Mouse (Mus musculus) kidney, embryonic 16.5 days (tissue): Measurements from ENCODE around the gene Tbxa2r. TPM values are rescaled to one million over a fixed set of nuclear protein-coding genes. Genes with fewer than 3 reads are reported as not detected.
A peak's percentile ranks its signal among the peaks of the same experiment; 100 is the strongest.

Experiments
- ATAC-seq: fragments of 200-750 bp; cut with Nextera tagmentation; 2 replicates; pipeline ENCODE4 v1.8.0; 2017; ENCODE audit warnings: moderate TSS enrichment; ENCODE audit not compliant: low FRiP score, low TSS enrichment
- H3K27ac ChIP-seq: fragments of 300-500 bp; sonication (generic); 2 replicates; pipeline ENCODE4 v1.5.1; 2014; ENCODE audit warnings: low read length
- H3K27me3 ChIP-seq: fragments of 300-500 bp; sonication (generic); 2 replicates; pipeline ENCODE4 v1.6.1; 2014; ENCODE audit warnings: low read length, control low read depth, mixed read lengths; ENCODE audit not compliant: insufficient read depth
- H3K36me3 ChIP-seq: fragments of 300-500 bp; sonication (generic); 2 replicates; pipeline ENCODE4 v1.6.1; 2014; ENCODE audit warnings: low read length, control low read depth, mixed read lengths; ENCODE audit not compliant: insufficient read depth
- H3K4me1 ChIP-seq: fragments of 300-500 bp; sonication (generic); 2 replicates; pipeline ENCODE4 v1.6.1; 2014; ENCODE audit warnings: low read length, control low read depth, mixed read lengths; ENCODE audit not compliant: insufficient read depth
- H3K4me2 ChIP-seq: fragments of 300-500 bp; sonication (generic); replicated peaks from 2 replicates; pipeline ENCODE4 v1.6.1; 2014; ENCODE audit warnings: low read depth, low read length
- H3K4me3 ChIP-seq: fragments of 300-500 bp; sonication (generic); 2 replicates; pipeline ENCODE4 v1.5.1; 2014; ENCODE audit warnings: mild to moderate bottlenecking, low read length
- H3K9ac ChIP-seq: fragments of 300-500 bp; sonication (generic); replicated peaks from 2 replicates; pipeline ENCODE4 v1.6.1; 2014; ENCODE audit warnings: low read length
- H3K9me3 ChIP-seq: fragments of 300-500 bp; sonication (generic); 2 replicates; pipeline ENCODE4 v1.6.1; 2016; ENCODE audit warnings: low read length, control low read depth
- WGBS: fragments of 180-500 bp; shearing (Covaris S2); extraction: QIAGEN DNeasy Blood & Tissue Kit; methylation state at CpG from one replicate; pipeline ENCODE4 v1.1.7; 2014; 5-methylcytosine and 5-hydroxymethylcytosine counted together
- polyA plus RNA-seq: library from polyadenylated mRNA; unstranded; fragments of >200 nt; fragmentation: Nextera tagmentation; extraction: Ambion mirVana; gene quantifications from 2 replicates; pipeline ENCODE4 v1.2.1, GENCODE M21; 2015

Gene Tbxa2r
- polyA plus RNA-seq, 1 experiment from 2014 or later: 20.2 TPM

GRCm38 (mm10) chr10:81318589-81319329 is 9.8 kb upstream of the Tbxa2r start:
- Histone ChIP-seq H3K9me3 (no peaks in the 10 kb centered on the region), H3K4me1 (peaks cover 44% of the 10 kb centered on the region), H3K27ac (peak overlapping the region; percentile 95), H3K4me2 (peak overlapping the region; percentile 74; the same call in 1 of the 2 replicates), H3K4me3 (no peak overlapping the region), H3K9ac (peak overlapping the region; percentile 74; the same call in 1 of the 2 replicates), H3K36me3 (peaks cover 38% of the 10 kb centered on the region), H3K27me3 (no peaks in the 10 kb centered on the region)
- no peak for ATAC-seq
- WGBS: 88% methylated on average over 13 of the region's 13 CpGs

GRCm38 (mm10) chr10:81319330-81319699 is 9.2 kb upstream of the Tbxa2r start:
- Histone ChIP-seq H3K36me3 (peaks cover 38% of the 10 kb centered on the region), H3K4me1 (peaks cover 44% of the 10 kb centered on the region), H3K9ac (peak overlapping the region; percentile 74), H3K4me2 (peak overlapping the region; percentile 74), H3K27ac (peak overlapping the region; percentile 95), H3K9me3 (no peaks in the 10 kb centered on the region), H3K4me3 (peak overlapping the region; percentile 91), H3K27me3 (no peaks in the 10 kb centered on the region)
- ATAC-seq: no peak
- 24% methylated on average over 8 of the region's 8 CpGs for WGBS

GRCm38 (mm10) chr10:81319741-81320549 is 8.6 kb upstream of the Tbxa2r start:
- H3K9me3 ChIP-seq: no peaks in the 10 kb centered on the region
- H3K36me3 ChIP-seq: peaks cover 42% of the 10 kb centered on the region
- peak overlapping the region; percentile 95 for H3K27ac ChIP-seq
- no peaks in the 10 kb centered on the region for H3K27me3 ChIP-seq
- peaks cover 44% of the 10 kb centered on the region for H3K4me1 ChIP-seq
- WGBS: under 1% methylated on average over 38 of the region's 38 CpGs
- peak overlapping the region; percentile 74 for H3K4me2 ChIP-seq
- no peak; the same call in 1 of the 2 replicates for ATAC-seq
- H3K9ac ChIP-seq: peak overlapping the region; percentile 74
- H3K4me3 ChIP-seq: peak overlapping the region; percentile 91

- WGBS: under 1% methylated on average over 68 of the region's 68 CpGs
- peaks cover 42% of the 10 kb centered on the region for H3K4me1 ChIP-seq
These were observed 7.8 kb upstream of the Tbxa2r start, which contains the start of gene Cactin for GRCm38 (mm10) chr10:81320550-81321347. Gene Cactin (plus strand): TSS chr10:81321103.

GRCm38 (mm10) chr10:81321436-81321835 is 7.1 kb upstream of the Tbxa2r start:
- peak overlapping the region; percentile 95 for H3K27ac ChIP-seq
- ATAC-seq: no peak
- H3K4me1 ChIP-seq: peaks cover 35% of the 10 kb centered on the region
- H3K4me3 ChIP-seq: peak overlapping the region; percentile 91
- H3K4me2 ChIP-seq: peak overlapping the region; percentile 74
- H3K36me3 ChIP-seq: peaks cover 47% of the 10 kb centered on the region
- no peaks in the 10 kb centered on the region for H3K27me3 ChIP-seq
- 3% methylated on average over 20 of the region's 20 CpGs for WGBS
- no peaks in the 10 kb centered on the region for H3K9me3 ChIP-seq
- H3K9ac ChIP-seq: peak overlapping the region; percentile 87

More at GRCm38 (mm10) chr10:81320550-81321347, 7.8 kb upstream of the Tbxa2r start, which contains the start of gene Cactin:
- ATAC-seq: peak; percentile 91
- Histone ChIP-seq H3K9me3 (no peaks in the 10 kb centered on the region), H3K27ac (peak within 1 kb of the TSS; percentile 95), H3K4me2 (peak within 1 kb of the TSS; percentile 74), H3K36me3 (peaks cover 42% of the 10 kb centered on the region), H3K9ac (peak within 1 kb of the TSS; percentile 87), H3K4me3 (peak within 1 kb of the TSS; percentile 91), H3K27me3 (no peaks in the 10 kb centered on the region)

GRCm38 (mm10) chr10:81322444-81322843 is 6.1 kb upstream of the Tbxa2r start:
- Histone ChIP-seq H3K4me3 (peak overlapping the region; percentile 91), H3K9ac (no peak overlapping the region), H3K27ac (no peak overlapping the region), H3K4me1 (peaks cover 25% of the 10 kb centered on the region), H3K27me3 (no peaks in the 10 kb centered on the region), H3K4me2 (peak overlapping the region; percentile 74; the same call in 1 of the 2 replicates), H3K9me3 (no peaks in the 10 kb centered on the region), H3K36me3 (peaks cover 55% of the 10 kb centered on the region)
- ATAC-seq: no peak
- WGBS: 93% methylated on average over 27 of the region's 27 CpGs

GRCm38 (mm10) chr10:81323141-81323775 is 5.3 kb upstream of the Tbxa2r start:
- 91% methylated on average over 23 of the region's 23 CpGs for WGBS
- peaks cover 28% of the 10 kb centered on the region for H3K4me1 ChIP-seq
- no peaks in the 10 kb centered on the region for H3K27me3 ChIP-seq
- H3K4me2 ChIP-seq: no peak overlapping the region
- H3K36me3 ChIP-seq: peaks cover 52% of the 10 kb centered on the region
- H3K9me3 ChIP-seq: no peaks in the 10 kb centered on the region
- no peak overlapping the region for H3K9ac ChIP-seq
- no peak overlapping the region for H3K4me3 ChIP-seq
- no peak overlapping the region for H3K27ac ChIP-seq
- no peak for ATAC-seq

GRCm38 (mm10) chr10:81323791-81324530 is 4.6 kb upstream of the Tbxa2r start:
- H3K9me3 ChIP-seq: no peaks in the 10 kb centered on the region
- H3K27ac ChIP-seq: no peak overlapping the region
- peaks cover 51% of the 10 kb centered on the region for H3K36me3 ChIP-seq
- H3K9ac ChIP-seq: no peak overlapping the region
- H3K4me2 ChIP-seq: no peak overlapping the region
- no peak overlapping the region for H3K4me3 ChIP-seq
- no peak for ATAC-seq
- H3K27me3 ChIP-seq: no peaks in the 10 kb centered on the region
- WGBS: 94% methylated on average over 18 of the region's 18 CpGs
- H3K4me1 ChIP-seq: peaks cover 32% of the 10 kb centered on the region
